Mouse (Mus musculus) embryonic fibroblast, embryonic 13.5 days (primary cell): ENCODE measurements around the gene Dgkq.

ENCODE experiments used
- CTCF ChIP-seq: IDR thresholded peaks from 2 replicates; pipeline ENCODE4 v1.5.1; 2011; ENCODE audit warnings: mild to moderate bottlenecking, control low read depth, low read length, moderate library complexity, borderline replicate concordance; ENCODE audit not compliant: insufficient read depth
- POLR2A ChIP-seq: IDR thresholded peaks from 2 replicates; pipeline ENCODE4 v1.6.1; 2011; ENCODE audit warnings: low read depth, mild to moderate bottlenecking, control low read depth, low read length, moderate library complexity

DNA sequence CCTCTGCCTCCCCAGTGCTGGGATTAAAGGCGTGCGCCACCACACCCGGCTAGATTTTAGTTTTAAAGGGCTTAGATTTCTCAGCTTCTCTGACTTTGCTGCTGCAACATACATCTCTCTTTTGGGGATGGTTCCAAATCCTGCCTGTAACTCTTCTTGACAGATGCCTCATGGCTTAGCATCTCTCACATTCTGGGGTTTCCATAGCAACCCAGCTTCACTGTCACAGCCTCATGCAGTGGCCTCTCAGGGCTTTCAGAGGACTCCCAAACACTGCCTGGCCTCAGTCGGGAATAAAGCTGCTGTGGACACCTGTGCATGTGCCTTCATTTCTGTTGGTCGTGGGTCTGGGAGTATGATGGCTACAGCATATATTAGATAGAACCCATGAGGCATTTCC is 19.6 kb upstream of the Dgkq start:
- TF ChIP-seq CTCF (no peak), POLR2A (no peak)
